Mouse (Mus musculus) right cerebral cortex, postnatal 25 days (tissue): ENCODE data around the gene Sphkap.

Experiments used
- DNase-seq: peaks from one replicate; pipeline ENCODE4 v3.0.0; 2022

The Sphkap gene

DNA sequence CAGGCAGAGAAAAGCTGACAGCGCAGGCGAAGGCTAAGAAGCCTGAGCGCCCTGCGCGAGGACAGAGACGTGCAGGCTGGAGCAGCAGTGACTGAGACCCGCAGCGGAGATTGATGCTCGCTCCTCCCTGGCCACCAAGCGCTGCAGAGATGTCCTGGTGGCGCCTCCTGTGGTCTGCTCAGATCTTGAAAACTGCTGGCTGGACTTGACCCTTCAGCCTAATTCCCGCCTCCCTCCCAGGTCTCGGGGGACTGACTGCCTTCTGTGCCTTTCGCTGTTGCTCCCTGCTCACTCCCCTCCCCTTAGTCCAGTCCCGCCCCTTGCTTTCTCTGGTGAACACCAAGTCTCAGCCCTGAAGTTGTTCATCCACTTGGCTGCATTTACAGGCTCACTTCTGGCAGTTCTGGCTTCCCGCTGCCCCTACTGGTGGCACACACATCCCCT lies at the start of gene Sphkap:
Sphkap (minus strand) TSS at position 180 of the 444 bp plus-strand sequence.
- peak; percentile 69 for DNase-seq

DNA sequence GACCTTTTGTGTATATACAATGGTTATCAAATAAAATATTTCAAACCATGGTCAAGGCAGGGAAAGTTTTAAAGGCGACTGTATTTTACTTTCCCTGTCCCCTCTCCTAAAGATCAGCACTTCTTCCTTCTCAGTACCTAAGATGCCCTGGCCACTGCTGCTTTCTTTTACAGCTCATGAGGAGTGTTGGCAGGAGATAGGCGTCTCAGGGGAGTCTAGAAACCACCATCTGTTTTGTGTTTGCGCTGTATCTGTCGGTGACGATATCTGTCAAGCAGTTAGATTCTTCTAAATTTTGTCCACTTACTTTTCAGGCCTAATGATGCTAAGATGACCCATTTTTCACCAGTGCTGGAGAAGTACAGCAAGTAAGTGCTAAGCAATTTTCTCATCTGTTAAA lies 43.3 kb upstream of the Sphkap start:
- DNase-seq: no peak

GRCm38 (mm10) chr1:83440422-83440821 lies 32.4 kb upstream of the Sphkap start:
- no peak for DNase-seq

GRCm38 (mm10) chr1:83433932-83434331 lies 25.9 kb upstream of the Sphkap start:
- DNase-seq: no peak

DNA sequence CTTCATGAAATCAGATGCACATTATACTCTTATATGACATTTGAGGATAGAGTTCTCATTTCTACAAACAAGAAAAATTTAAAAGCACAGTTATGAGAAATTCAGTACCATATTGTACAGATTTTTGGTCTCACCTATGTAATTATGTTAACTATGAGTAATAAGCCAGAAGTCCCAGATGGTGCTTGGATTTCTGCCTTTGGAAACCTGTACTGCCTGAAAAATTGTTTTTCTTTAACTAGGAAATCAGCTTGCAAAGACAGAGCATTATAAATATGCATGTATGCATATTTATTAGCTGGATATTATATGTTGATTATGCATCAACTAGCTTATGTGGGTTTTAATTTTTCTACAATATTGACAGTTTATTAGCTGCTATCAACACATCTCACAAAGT lies 21.9 kb upstream of the Sphkap start:
- no peak for DNase-seq

DNA sequence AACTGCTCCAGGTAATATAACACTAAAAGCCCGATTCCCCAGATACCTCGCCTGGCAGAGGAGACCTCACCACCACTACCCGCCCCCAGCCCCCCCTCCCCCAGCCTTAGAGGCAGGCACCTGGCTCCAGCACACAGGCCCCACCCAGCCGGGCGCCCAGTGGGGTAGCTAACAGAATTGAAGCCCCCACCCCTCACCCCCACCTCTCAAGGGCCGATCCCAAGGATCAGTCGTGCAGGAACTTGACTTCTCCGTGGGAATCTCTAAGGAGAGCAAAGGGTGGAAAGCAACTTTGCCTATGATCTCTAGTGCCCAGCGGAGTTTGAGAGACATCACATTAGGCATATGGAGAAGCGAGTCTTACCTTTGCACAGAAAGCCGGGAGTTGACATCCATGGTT lies 384 bp downstream of the Sphkap start:
- no peak for DNase-seq

- DNase-seq: peak; percentile 14
Measured at GRCm38 (mm10) chr1:83406882-83407549, 984 bp downstream of the Sphkap start.

DNA sequence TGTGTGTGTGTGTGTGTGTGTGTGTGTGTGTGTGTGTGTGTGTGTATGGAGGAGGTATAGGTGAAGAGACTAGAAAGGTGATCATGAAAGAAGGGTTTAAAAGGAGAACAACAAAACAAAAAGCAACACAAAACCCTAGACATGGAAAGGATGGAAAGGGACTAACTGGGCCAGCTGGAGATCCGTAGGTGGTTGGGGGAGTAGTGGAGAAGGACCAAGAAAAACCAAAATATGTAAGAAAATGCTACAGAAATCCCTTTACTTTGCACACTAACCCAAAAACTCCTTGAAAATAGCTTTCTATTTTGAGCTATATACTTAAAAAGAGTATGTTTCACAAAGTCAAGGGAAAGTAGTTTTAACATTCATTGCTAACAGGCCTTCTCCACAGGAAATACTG lies 6.9 kb downstream of the Sphkap start:
- peak; percentile 23 for DNase-seq

GRCm38 (mm10) chr1:83396284-83396683 lies 11.7 kb downstream of the Sphkap start:
- no peak for DNase-seq

GRCm38 (mm10) chr1:83395559-83395958 lies 12.4 kb downstream of the Sphkap start:
- peak; percentile 16 for DNase-seq

GRCm38 (mm10) chr1:83389419-83389818 lies 18.6 kb downstream of the Sphkap start:
- no peak for DNase-seq

DNA sequence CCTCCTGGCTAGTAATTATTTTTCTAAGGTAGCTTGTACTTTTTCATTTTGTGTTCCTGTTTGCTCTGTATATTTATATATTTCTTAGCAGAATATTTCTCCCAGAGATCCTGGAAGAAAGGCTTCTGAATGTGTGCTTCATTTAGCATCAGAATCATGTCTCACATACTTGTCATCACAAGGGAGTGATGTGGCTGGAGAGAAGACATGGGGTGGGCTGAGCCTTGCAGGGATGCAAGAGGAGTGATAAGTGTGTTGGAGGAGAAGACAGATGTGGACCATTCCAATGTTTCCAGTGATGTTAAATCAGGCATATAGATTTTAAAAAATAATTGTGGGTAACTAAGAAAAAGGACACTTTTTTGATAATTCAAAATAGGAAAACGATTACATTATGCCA lies 30.6 kb downstream of the Sphkap start:
- DNase-seq: no peak

DNA sequence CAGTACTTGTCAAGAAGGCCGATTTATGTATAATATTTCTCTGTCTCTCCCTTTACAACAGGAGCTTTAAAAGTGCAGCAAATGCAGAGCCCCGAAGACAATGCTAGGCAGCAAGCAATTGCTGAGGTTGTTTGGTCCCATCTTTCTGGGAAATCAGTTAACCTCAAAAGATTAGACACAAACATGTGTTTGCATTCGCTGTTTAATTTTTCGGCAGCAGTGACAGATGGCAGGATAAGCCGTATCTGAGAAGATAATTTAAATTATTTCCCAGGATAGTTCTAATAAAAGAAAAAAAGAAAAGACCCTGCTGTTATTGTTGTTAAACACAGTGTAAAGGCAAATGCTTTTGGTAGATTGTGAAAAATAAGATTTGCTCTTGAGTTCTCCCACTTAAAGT lies 41.5 kb downstream of the Sphkap start:
- no peak for DNase-seq

DNA sequence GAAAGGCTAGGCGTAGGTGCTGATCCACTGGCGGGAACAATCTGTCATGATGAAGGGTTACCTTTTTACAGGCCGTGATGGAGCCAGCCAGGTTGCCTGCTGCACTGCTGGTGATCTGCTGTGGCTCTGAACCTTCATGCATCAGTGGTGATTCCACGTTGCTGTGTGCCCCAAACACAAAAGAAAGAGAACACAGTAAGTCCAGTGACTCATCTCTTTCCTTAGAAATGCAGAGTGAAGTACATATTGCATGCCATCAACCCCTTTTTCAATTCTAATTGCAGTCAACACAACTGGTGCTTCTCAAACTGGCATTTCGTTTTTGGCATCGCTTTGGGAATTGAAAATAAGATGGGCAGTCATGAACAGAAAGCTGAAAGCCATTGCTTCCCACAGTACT lies 45.8 kb downstream of the Sphkap start:
- no peak for DNase-seq

GRCm38 (mm10) chr1:83346453-83346852 lies 61.5 kb downstream of the Sphkap start:
- DNase-seq: no peak

DNA sequence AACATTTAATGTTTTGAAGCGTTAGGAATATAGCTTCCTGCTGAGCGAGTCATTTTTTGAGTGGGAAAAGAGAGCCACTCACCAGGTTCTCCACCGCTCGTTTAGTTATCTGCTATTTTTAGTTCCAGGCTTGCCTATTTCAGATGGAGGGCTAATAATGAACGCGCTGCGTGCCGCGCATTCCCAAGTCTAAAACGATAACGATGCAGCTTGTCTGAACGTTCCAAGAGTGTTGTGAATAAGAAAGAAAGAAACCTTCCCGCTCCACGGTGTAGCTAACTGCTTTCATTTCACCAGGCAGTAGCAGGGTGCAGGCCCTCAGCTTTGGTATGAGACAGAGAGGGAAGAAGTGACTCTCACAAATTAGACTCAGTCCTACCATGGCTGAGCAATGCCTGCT lies 62.4 kb downstream of the Sphkap start:
- DNase-seq: peak; percentile 22

- DNase-seq: no peak
Measured at GRCm38 (mm10) chr1:83345069-83345468, 62.9 kb downstream of the Sphkap start.

DNA sequence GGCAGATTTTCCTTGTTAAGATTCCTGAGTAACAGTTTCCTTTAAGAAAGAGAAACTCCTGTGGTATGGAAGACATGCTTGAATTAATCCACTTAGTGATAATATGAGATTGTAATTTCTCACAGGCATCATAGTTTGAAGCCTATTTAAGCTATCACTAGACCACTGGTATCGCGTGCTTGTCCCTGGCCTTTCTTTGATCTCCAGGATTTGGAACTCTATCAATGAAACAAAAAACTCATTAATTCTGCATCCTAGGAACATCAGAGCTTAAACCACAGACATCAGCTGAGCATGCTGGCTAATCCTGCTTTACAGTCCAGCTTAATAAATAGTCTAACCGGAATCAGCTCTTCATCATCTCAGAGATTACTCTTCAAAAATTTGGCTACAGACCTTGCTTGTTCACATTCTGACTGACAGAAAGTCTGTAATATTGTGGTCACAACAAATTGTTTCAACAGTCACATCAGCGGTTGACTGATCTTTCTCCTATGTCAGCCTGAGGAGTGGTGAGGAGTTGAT lies 65.2 kb downstream of the Sphkap start:
- no peak for DNase-seq

GRCm38 (mm10) chr1:83339358-83339757 lies 68.6 kb downstream of the Sphkap start:
- DNase-seq: no peak

GRCm38 (mm10) chr1:83316917-83317316 lies 91.1 kb downstream of the Sphkap start:
- no peak for DNase-seq

GRCm38 (mm10) chr1:83315146-83315545 lies 92.9 kb downstream of the Sphkap start:
- no peak for DNase-seq

GRCm38 (mm10) chr1:83311607-83312295 lies 96.2 kb downstream of the Sphkap start:
- no peak for DNase-seq

DNA sequence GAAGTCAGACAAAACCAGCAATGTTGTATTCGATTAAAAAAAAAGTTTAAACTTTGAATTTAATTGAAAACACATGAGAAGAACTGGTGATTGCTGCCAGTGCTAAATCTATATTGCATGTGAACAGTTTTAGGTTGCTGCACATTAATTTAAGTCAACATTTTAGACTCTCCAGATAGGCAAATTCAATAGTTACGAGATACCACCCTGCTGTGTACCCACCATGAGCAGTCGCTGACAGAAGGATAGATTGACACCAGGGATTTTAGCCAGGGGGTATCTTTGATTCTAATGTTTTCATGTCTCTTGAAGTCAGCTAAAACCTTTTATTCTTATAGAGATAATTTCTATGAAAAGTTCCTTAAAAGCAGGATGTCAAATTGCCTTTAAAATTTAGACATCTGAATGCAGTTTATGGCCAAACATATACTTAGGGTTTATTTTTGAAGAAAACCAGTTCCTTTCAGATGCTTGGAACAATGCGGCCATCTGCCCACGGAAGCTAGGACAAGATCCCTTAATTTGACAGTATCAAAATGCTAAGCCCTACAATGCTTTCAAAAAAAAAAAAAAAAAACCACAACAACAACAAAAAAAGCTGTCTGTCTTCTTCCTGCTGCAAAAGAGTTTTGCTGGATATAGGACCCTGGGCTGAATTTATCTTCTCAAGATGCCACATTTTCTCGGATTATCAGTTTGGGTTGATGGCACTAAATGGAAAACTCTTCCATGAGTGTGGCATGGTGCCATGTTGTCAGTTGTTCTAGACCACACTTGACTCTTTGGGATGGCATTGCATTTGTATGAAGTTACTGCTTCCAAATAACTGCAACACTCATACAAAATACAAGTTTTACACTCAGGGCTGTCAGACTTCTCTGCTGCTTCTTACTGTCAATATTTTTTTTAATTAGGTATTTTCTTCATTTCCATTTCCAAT lies 110.6 kb downstream of the Sphkap start:
- DNase-seq: no peak
